Mouse (Mus musculus) brain, embryonic 14.5 days (tissue): Measurements from ENCODE around the gene Xpnpep1.

Experiments
- CTCF ChIP-seq: fragments of 200-500 bp; IDR thresholded peaks from 2 replicates; pipeline ENCODE4 v1.5.1; 2012; ENCODE audit warnings: inconsistent platforms, mild to moderate bottlenecking, moderate library complexity, borderline replicate concordance; ENCODE audit not compliant: insufficient read depth, insufficient read length; ENCODE audit errors: extremely low read depth
- POLR2A ChIP-seq: fragments of 200-500 bp; IDR thresholded peaks from 2 replicates; pipeline ENCODE4 v1.6.1; 2012; ENCODE audit warnings: mild to moderate bottlenecking, inconsistent platforms, borderline replicate concordance; ENCODE audit not compliant: poor library complexity, insufficient read depth, insufficient read length, severe bottlenecking; ENCODE audit errors: extremely low read depth

- TF ChIP-seq CTCF (no peak), POLR2A (no peak)
These were observed 1.6 kb upstream of the Xpnpep1 start for GRCm38 (mm10) chr19:53041570-53041969.
